Mouse (Mus musculus) intestine, postnatal 0 days (tissue): ENCODE measurements around the gene Smim5. TPM values are rescaled to one million over a fixed set of nuclear protein-coding genes. Genes with fewer than 3 reads are reported as not detected.

Experiments used
- ATAC-seq: fragments of 200-750 bp; cut with Nextera tagmentation; 2 replicates; pipeline ENCODE4 v1.8.0; 2017; ENCODE audit warnings: mild to moderate bottlenecking, moderate TSS enrichment, moderate library complexity
- H3K27ac ChIP-seq: fragments of 300-500 bp; sonication (generic); 2 replicates; pipeline ENCODE4 v1.5.1; 2014; ENCODE audit warnings: mild to moderate bottlenecking, low read depth, low read length, moderate library complexity
- H3K27me3 ChIP-seq: fragments of 300-500 bp; sonication (generic); replicated peaks from 2 replicates; pipeline ENCODE4 v1.6.1; 2014; ENCODE audit warnings: low read length, mixed read lengths; ENCODE audit not compliant: control insufficient read depth, insufficient read depth
- H3K36me3 ChIP-seq: fragments of 300-500 bp; sonication (generic); 2 replicates; pipeline ENCODE4 v1.6.1; 2014; ENCODE audit warnings: mild to moderate bottlenecking, moderate library complexity; ENCODE audit not compliant: control insufficient read depth, insufficient read depth
- H3K4me1 ChIP-seq: fragments of 300-500 bp; sonication (generic); replicated peaks from 2 replicates; pipeline ENCODE4 v1.6.1; 2014; ENCODE audit warnings: antibody characterized with exemption, low read length, mixed read lengths; ENCODE audit not compliant: control insufficient read depth, insufficient read depth
- H3K4me2 ChIP-seq: fragments of 300-500 bp; sonication (generic); replicated peaks from 2 replicates; pipeline ENCODE4 v1.6.1; 2014; ENCODE audit warnings: low read depth, mild to moderate bottlenecking, moderate library complexity
- H3K4me3 ChIP-seq: fragments of 300-500 bp; sonication (generic); 2 replicates; pipeline ENCODE4 v1.5.1; 2014; ENCODE audit warnings: low read depth, low read length
- H3K9ac ChIP-seq: fragments of 300-500 bp; sonication (generic); 2 replicates; pipeline ENCODE4 v1.6.1; 2014; ENCODE audit warnings: mild to moderate bottlenecking, low read depth, low read length
- H3K9me3 ChIP-seq: fragments of 300-500 bp; sonication (generic); 2 replicates; pipeline ENCODE4 v1.6.1; 2016; ENCODE audit warnings: mixed run types; ENCODE audit not compliant: control insufficient read depth
- CTCF ChIP-seq: sonication (generic); IDR thresholded peaks from 2 replicates; pipeline ENCODE4 v1.5.1; 2016; ENCODE audit warnings: low read depth, mild to moderate bottlenecking, control low read depth, antibody characterized with exemption, moderate library complexity
- WGBS: fragments of 180-500 bp; shearing (Covaris S2); extraction: QIAGEN DNeasy Blood & Tissue Kit; methylation state at CpG from one replicate; pipeline ENCODE4 v1.1.7; 2014; 5-methylcytosine and 5-hydroxymethylcytosine counted together
- polyA plus RNA-seq: library from polyadenylated mRNA; unstranded; fragments of >200 nt; fragmentation: Nextera tagmentation; extraction: Ambion mirVana; gene quantifications from 2 replicates; pipeline ENCODE4 v1.2.1, GENCODE M21; 2015

Gene Smim5
- polyA plus RNA-seq, 1 experiment from 2014 or later, result 1.9 TPM

GRCm38 (mm10) chr11:115929031-115929430 is 29.3 kb downstream of the Smim5 start:
- WGBS, result 89% methylated on average over 8 of the region's 8 CpGs
- Histone ChIP-seq H3K27ac (no peak overlapping the region), H3K36me3 (peaks cover 19% of the 10 kb centered on the region), H3K4me1 (peaks cover 8% of the 10 kb centered on the region; the same call in 1 of the 2 replicates), H3K4me2 (no peak overlapping the region), H3K9me3 (no peaks in the 10 kb centered on the region), H3K9ac (no peak overlapping the region), H3K27me3 (no peaks in the 10 kb centered on the region), H3K4me3 (no peak overlapping the region)
- no peak for ATAC-seq
- no peak for TF ChIP-seq CTCF

GRCm38 (mm10) chr11:115929818-115930217 is 30.1 kb downstream of the Smim5 start:
- Histone ChIP-seq H3K27ac (no peak overlapping the region), H3K9me3 (no peaks in the 10 kb centered on the region), H3K4me3 (no peak overlapping the region), H3K4me2 (no peak overlapping the region), H3K27me3 (no peaks in the 10 kb centered on the region), H3K9ac (no peak overlapping the region), H3K36me3 (peaks cover 12% of the 10 kb centered on the region), H3K4me1 (peaks cover 14% of the 10 kb centered on the region; the same call in 1 of the 2 replicates)
- TF ChIP-seq CTCF, result no peak
- 81% methylated on average over 3 of the region's 3 CpGs for WGBS
- ATAC-seq, result no peak

- H3K36me3 ChIP-seq, result peaks cover 18% of the 10 kb centered on the region
- no peak overlapping the region for H3K9ac ChIP-seq
- ATAC-seq, result no peak
- no peak overlapping the region for H3K27ac ChIP-seq
- no peak overlapping the region for H3K4me2 ChIP-seq
- H3K9me3 ChIP-seq, result no peaks in the 10 kb centered on the region
- peaks cover 14% of the 10 kb centered on the region; the same call in 1 of the 2 replicates for H3K4me1 ChIP-seq
- H3K27me3 ChIP-seq, result no peaks in the 10 kb centered on the region
- WGBS, result 67% methylated on average over 3 of the region's 3 CpGs
- no peak overlapping the region for H3K4me3 ChIP-seq
- no peak for TF ChIP-seq CTCF
These were observed 31.5 kb downstream of the Smim5 start for GRCm38 (mm10) chr11:115931235-115931634.

GRCm38 (mm10) chr11:115933108-115933746 is 33.5 kb downstream of the Smim5 start, which contains the start of the genes Sap30bp and Recql5:
TSS of gene Sap30bp (plus strand) at chr11:115933282.
TSS of gene Recql5 (minus strand) at chr11:115933477.
- no peak for TF ChIP-seq CTCF
- Histone ChIP-seq H3K27me3 (no peaks in the 10 kb centered on the region), H3K4me2 (peak within 1 kb of the TSS; percentile 89), H3K36me3 (peaks cover 26% of the 10 kb centered on the region), H3K27ac (peak within 1 kb of the TSS; percentile 54), H3K9ac (peak within 1 kb of the TSS; percentile 80), H3K9me3 (no peaks in the 10 kb centered on the region), H3K4me3 (peak within 1 kb of the TSS; percentile 87), H3K4me1 (peaks cover 14% of the 10 kb centered on the region; the same call in 1 of the 2 replicates)
- WGBS, result under 1% methylated on average over 28 of the region's 28 CpGs
- ATAC-seq, result peak; percentile 98

- H3K27ac ChIP-seq, result no peak overlapping the region
These were observed 34.0 kb downstream of the Smim5 start for GRCm38 (mm10) chr11:115933747-115934110.

GRCm38 (mm10) chr11:115939690-115940329 is 40.0 kb downstream of the Smim5 start:
- TF ChIP-seq CTCF, result peak; percentile 89
- Histone ChIP-seq H3K27me3 (no peaks in the 10 kb centered on the region), H3K4me1 (no peaks in the 10 kb centered on the region), H3K9me3 (no peaks in the 10 kb centered on the region), H3K36me3 (peaks cover 58% of the 10 kb centered on the region), H3K27ac (no peak overlapping the region), H3K4me3 (no peak overlapping the region), H3K4me2 (no peak overlapping the region), H3K9ac (no peak overlapping the region)
- 35% methylated on average over 6 of the region's 6 CpGs for WGBS
- 0 out of 2 replicates have a peak, but pooled peaks have one; percentile 18 for ATAC-seq

More at GRCm38 (mm10) chr11:115933747-115934110, 34.0 kb downstream of the Smim5 start:
- no peaks in the 10 kb centered on the region for H3K27me3 ChIP-seq
- H3K9me3 ChIP-seq, result no peaks in the 10 kb centered on the region
- no peak; the same call in 1 of the 2 replicates for ATAC-seq
- peak overlapping the region; percentile 87 for H3K4me3 ChIP-seq
- WGBS, result under 1% methylated on average over 16 of the region's 16 CpGs
- TF ChIP-seq CTCF, result no peak
- H3K36me3 ChIP-seq, result peaks cover 26% of the 10 kb centered on the region
- H3K4me1 ChIP-seq, result peaks cover 14% of the 10 kb centered on the region; the same call in 1 of the 2 replicates
- H3K9ac ChIP-seq, result peak overlapping the region; percentile 80
- H3K4me2 ChIP-seq, result peak overlapping the region; percentile 89
